Mouse (Mus musculus) neural tube, embryonic 11.5 days (tissue): ENCODE data around the gene Glcci1. TPM values are rescaled to one million over a fixed set of nuclear protein-coding genes. Genes with fewer than 3 reads are reported as not detected.

Experiments
- ATAC-seq: fragments of 200-750 bp; cut with Nextera tagmentation; 2 replicates; pipeline ENCODE4 v1.8.0; 2017; ENCODE audit warnings: moderate number of reproducible peaks, mild to moderate bottlenecking, moderate TSS enrichment, moderate library complexity; ENCODE audit not compliant: insufficient read depth, low FRiP score, low TSS enrichment
- DNase-seq: peaks from one replicate; pipeline ENCODE4 v3.0.0-alpha.2; 2015; ENCODE audit warnings: low spot score
- H3K27ac ChIP-seq: fragments of 300-500 bp; sonication (generic); 2 replicates; pipeline ENCODE4 v1.5.1; 2014; ENCODE audit warnings: low read depth, mild to moderate bottlenecking, low read length
- H3K27me3 ChIP-seq: fragments of 300-500 bp; sonication (generic); 2 replicates; pipeline ENCODE4 v1.6.1; 2014; ENCODE audit warnings: mild to moderate bottlenecking, low read length, mixed read lengths; ENCODE audit not compliant: control insufficient read depth, insufficient read depth
- H3K36me3 ChIP-seq: fragments of 300-500 bp; sonication (generic); 2 replicates; pipeline ENCODE4 v1.6.1; 2014; ENCODE audit warnings: mild to moderate bottlenecking, low read length, moderate library complexity, mixed read lengths; ENCODE audit not compliant: control insufficient read depth, insufficient read depth
- H3K4me1 ChIP-seq: fragments of 300-500 bp; sonication (generic); 2 replicates; pipeline ENCODE4 v1.6.1; 2014; ENCODE audit warnings: low read length, mixed read lengths; ENCODE audit not compliant: control insufficient read depth, insufficient read depth
- H3K4me2 ChIP-seq: fragments of 300-500 bp; sonication (generic); 2 replicates; pipeline ENCODE4 v1.6.1; 2014; ENCODE audit warnings: low read depth, mild to moderate bottlenecking, moderate library complexity
- H3K4me3 ChIP-seq: fragments of 300-500 bp; sonication (generic); 2 replicates; pipeline ENCODE4 v1.5.1; 2014; ENCODE audit warnings: low read depth, low read length
- H3K9ac ChIP-seq: fragments of 300-500 bp; sonication (generic); 2 replicates; pipeline ENCODE4 v1.6.1; 2014; ENCODE audit warnings: mild to moderate bottlenecking, low read length
- H3K9me3 ChIP-seq: fragments of 300-500 bp; sonication (generic); 2 replicates; pipeline ENCODE4 v1.6.1; 2016; ENCODE audit warnings: low read length; ENCODE audit not compliant: control insufficient read depth
- WGBS: fragments of 180-500 bp; shearing (Covaris S2); extraction: QIAGEN DNeasy Blood & Tissue Kit; methylation state at CpG from one replicate; pipeline ENCODE4 v1.1.7; 2014; 5-methylcytosine and 5-hydroxymethylcytosine counted together
- polyA plus RNA-seq: library from polyadenylated mRNA; unstranded; fragments of >200 nt; fragmentation: Nextera tagmentation; extraction: Ambion mirVana; gene quantifications from 2 replicates; pipeline ENCODE4 v1.2.1, GENCODE M21; 2014

Glcci1 gene
- polyA plus RNA-seq, 1 experiment from 2014 or later, result 24.0 TPM

DNA sequence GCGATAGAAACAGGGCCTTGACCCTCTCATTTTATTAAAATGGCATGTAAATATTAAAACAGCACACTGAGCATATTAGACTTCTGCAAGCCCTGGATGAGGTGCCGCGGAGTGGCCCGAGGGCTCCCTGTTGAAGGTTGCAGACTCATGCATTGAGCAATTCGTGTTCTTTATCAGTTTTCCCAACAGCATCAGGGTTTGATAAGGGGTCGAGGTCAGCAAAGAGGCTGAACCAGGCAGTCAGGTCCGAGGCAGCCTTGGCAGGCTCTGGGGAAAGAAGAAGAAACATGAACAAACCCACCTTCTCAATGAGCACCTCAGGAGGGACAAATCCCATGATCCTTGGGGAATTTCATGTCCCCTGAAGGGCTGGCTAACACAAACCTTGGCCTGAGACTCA lies 121.1 kb downstream of the Glcci1 start:
- Histone ChIP-seq H3K4me2 (no peak overlapping the region), H3K4me1 (no peaks in the 10 kb centered on the region), H3K9ac (no peak overlapping the region), H3K36me3 (no peaks in the 10 kb centered on the region), H3K4me3 (no peak overlapping the region), H3K27me3 (no peaks in the 10 kb centered on the region), H3K9me3 (no peaks in the 10 kb centered on the region), H3K27ac (no peak overlapping the region)
- no peak for ATAC-seq
- 89% methylated on average over 7 of the region's 7 CpGs for WGBS
- no peak for DNase-seq

DNA sequence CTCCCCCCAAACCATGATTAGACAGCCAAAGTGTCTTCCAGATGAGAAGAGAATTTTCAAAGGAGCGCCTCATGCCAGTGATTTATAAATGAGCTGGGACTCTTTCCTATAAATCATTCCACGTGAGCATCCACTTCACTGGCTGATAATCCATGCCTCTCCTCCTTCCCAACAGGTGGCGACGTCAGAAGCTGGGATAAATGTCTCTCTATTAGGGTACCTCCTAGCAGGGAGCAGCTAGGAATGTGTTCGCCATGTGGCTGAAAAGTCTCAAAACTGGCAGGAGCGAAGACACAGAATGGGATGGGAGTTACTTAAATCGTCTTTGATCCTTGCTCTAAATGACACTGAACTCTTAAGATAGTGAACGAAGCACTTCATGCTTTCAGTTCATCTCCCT lies 122.0 kb downstream of the Glcci1 start:
- ATAC-seq, result no peak
- no peak overlapping the region for H3K4me3 ChIP-seq
- H3K9me3 ChIP-seq, result no peaks in the 10 kb centered on the region
- DNase-seq, result no peak
- no peak overlapping the region for H3K27ac ChIP-seq
- H3K27me3 ChIP-seq, result no peaks in the 10 kb centered on the region
- H3K9ac ChIP-seq, result no peak overlapping the region
- no peak overlapping the region for H3K4me2 ChIP-seq
- 66% methylated on average over 8 of the region's 8 CpGs for WGBS
- no peaks in the 10 kb centered on the region for H3K4me1 ChIP-seq
- no peaks in the 10 kb centered on the region for H3K36me3 ChIP-seq

DNA sequence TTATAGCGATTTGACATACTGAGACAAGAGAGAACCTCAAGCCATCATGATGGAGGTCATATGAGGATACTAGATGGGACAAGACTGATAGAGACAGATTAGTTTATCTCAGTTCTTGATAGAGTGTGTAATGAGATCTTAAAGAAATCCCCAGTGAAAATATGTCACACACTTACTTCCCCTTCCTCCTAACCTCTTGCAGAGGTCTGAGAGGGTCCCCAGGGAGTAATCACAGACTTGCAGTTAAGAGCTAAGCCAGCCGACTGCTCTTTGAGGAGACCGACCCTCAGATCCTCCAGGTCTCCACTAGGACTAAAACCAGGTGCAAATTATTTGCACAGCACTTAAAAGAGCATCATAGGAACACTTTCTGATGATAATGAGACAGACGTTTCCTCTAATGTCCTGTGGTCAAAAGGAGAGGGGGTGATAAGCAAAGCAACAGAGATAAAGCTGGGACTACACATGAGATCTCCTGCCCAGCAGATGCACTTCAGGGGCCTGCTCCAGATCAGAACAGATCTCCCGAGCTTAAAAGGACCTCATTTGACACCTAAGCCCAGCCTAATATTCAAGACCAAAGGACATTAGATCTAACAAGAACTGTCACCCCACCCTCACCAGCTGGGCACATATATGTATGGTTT lies 122.7 kb downstream of the Glcci1 start:
- H3K36me3 ChIP-seq, result no peaks in the 10 kb centered on the region
- no peaks in the 10 kb centered on the region for H3K4me1 ChIP-seq
- no peak overlapping the region for H3K9ac ChIP-seq
- ATAC-seq (no peak), DNase-seq (no peak)
- no peaks in the 10 kb centered on the region for H3K27me3 ChIP-seq
- H3K9me3 ChIP-seq, result no peaks in the 10 kb centered on the region
- no peak overlapping the region for H3K27ac ChIP-seq
- H3K4me3 ChIP-seq, result no peak overlapping the region
- no peak overlapping the region for H3K4me2 ChIP-seq
- 74% methylated on average over 5 of the region's 5 CpGs for WGBS

DNA sequence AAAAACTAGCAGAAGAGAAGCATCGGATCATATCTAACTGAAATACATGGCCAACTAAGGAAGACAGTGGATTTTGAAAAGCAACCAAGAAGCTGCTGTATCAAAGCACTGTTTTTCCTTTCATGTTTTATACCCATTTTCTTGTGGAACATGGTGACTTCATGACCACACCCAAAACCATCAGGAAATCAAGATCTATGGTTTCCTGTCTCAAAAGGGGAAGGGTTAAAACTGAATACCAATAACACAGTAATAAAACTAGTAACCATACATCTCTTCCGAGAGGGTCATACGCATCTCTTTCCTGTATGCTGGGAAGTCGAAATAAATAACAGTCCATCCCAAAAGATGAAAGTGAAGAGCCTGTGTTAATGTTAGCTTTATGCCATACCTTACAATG lies 123.3 kb downstream of the Glcci1 start:
- WGBS, result 95% methylated on average over 4 of the region's 4 CpGs

DNA sequence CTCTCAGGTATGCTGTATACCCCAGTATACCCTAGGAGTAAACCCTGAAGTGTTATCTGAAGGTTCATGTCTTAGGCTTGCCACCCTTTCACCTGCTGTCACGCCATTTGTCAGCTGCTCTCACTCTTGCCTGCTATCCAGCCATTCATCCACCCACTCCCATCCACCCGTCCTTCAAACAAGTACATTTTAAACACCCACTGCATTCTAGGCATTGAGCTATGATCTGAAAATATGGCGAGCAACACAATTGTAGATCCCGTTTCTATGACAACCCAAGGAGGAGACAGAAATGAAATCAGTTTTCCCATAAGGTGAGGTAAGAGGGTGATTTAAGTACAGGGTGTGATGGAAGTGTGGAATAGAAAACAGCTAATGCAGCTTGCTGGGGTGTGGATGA lies 128.7 kb downstream of the Glcci1 start:
- Histone ChIP-seq H3K4me1 (no peaks in the 10 kb centered on the region), H3K9ac (no peak overlapping the region), H3K9me3 (no peaks in the 10 kb centered on the region), H3K4me3 (no peak overlapping the region), H3K36me3 (no peaks in the 10 kb centered on the region), H3K4me2 (no peak overlapping the region), H3K27ac (no peak overlapping the region), H3K27me3 (no peaks in the 10 kb centered on the region)
- WGBS, result 88% methylated on average over 4 of the region's 4 CpGs
- no peak for DNase-seq
- no peak for ATAC-seq

More for the DNA sequence above, 123.3 kb downstream of the Glcci1 start:
- Histone ChIP-seq H3K27ac (no peak overlapping the region), H3K27me3 (no peaks in the 10 kb centered on the region), H3K4me1 (no peaks in the 10 kb centered on the region), H3K9me3 (no peaks in the 10 kb centered on the region), H3K9ac (no peak overlapping the region), H3K36me3 (no peaks in the 10 kb centered on the region), H3K4me3 (no peak overlapping the region), H3K4me2 (no peak overlapping the region)
- no peak for ATAC-seq
- DNase-seq, result no peak

DNA sequence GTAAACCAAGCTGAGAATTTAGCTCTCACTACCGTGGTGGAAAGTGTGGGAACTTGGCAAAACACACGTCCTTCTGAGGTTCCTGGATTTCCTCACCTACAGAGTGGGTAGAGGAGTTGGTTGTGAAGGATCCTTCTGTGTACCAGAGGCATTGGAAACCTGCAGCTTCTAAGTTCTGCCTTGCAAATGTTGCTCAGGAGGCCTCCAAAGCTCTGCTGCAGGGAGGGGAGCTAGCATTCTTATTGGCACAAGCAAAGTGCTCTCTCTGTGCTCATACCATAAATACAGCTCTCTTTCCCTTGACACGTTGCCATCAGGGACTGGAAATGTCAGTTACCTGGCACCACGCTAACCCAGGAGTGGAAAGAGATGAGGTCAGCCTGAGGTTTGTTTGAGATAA lies 129.5 kb downstream of the Glcci1 start:
- H3K9ac ChIP-seq, result no peak overlapping the region
- no peak for ATAC-seq

DNA sequence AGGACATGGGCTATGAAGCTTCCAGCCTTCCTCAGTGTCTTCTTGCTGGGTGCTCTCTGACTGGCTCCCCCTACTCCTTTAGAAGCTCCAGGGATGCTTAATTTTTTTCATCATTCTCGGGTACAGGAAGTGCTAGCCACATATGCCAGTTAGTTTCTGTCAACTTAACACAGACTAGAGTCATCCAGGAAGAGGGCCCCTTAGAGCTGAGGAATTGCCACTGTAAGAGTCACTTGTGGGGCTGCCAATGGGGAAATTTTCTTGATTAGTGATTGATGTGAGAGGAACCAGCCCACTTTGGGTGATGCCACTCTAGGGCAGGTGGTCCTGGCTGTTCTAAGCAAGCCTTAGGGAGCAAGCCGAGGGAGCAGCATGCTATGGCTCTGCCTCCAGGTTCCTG lies 130.1 kb downstream of the Glcci1 start:
- DNase-seq (no peak), ATAC-seq (no peak)
- Histone ChIP-seq H3K4me2 (no peak overlapping the region), H3K4me1 (no peaks in the 10 kb centered on the region), H3K27ac (no peak overlapping the region), H3K9ac (no peak overlapping the region), H3K9me3 (no peaks in the 10 kb centered on the region), H3K27me3 (no peaks in the 10 kb centered on the region), H3K36me3 (no peaks in the 10 kb centered on the region), H3K4me3 (no peak overlapping the region)
- WGBS, result 80% methylated on average over 2 of the region's 2 CpGs

More for the DNA sequence above, 129.5 kb downstream of the Glcci1 start:
- Histone ChIP-seq H3K27ac (no peak overlapping the region), H3K4me2 (no peak overlapping the region), H3K4me3 (no peak overlapping the region), H3K27me3 (no peaks in the 10 kb centered on the region), H3K9me3 (no peaks in the 10 kb centered on the region), H3K36me3 (no peaks in the 10 kb centered on the region), H3K4me1 (no peaks in the 10 kb centered on the region)
- no peak for DNase-seq
- WGBS, result 89% methylated on average over 4 of the region's 4 CpGs

DNA sequence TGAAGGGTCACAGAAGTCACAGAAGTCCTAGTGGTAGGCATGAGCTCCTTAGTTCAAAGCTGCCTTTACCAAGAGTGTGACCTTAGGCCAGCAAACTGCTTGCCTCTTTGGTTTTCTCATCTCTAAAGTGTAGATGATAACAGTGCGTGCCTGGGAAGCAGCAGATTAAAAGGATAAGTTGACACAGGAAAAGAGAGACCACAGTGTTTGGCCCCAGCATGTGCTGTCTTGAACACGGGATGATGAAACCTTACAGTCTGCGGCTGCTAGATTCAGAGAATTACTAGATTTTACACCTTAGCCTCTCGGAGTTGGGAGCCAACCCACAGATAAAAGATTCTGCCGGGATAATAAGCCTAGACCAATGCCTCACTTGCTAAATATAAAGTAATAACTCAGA lies 131.5 kb downstream of the Glcci1 start:
- DNase-seq, result no peak
- no peak overlapping the region for H3K27ac ChIP-seq
- ATAC-seq, result no peak
- H3K4me2 ChIP-seq, result no peak overlapping the region
- H3K4me1 ChIP-seq, result 0 out of 2 replicates have a peak, but pooled peaks cover 2% of the 10 kb centered on the region
- H3K9ac ChIP-seq, result no peak overlapping the region
- H3K9me3 ChIP-seq, result no peaks in the 10 kb centered on the region
- no peaks in the 10 kb centered on the region for H3K27me3 ChIP-seq
- H3K36me3 ChIP-seq, result no peaks in the 10 kb centered on the region
- H3K4me3 ChIP-seq, result no peak overlapping the region
- 90% methylated on average over 5 of the region's 5 CpGs for WGBS

DNA sequence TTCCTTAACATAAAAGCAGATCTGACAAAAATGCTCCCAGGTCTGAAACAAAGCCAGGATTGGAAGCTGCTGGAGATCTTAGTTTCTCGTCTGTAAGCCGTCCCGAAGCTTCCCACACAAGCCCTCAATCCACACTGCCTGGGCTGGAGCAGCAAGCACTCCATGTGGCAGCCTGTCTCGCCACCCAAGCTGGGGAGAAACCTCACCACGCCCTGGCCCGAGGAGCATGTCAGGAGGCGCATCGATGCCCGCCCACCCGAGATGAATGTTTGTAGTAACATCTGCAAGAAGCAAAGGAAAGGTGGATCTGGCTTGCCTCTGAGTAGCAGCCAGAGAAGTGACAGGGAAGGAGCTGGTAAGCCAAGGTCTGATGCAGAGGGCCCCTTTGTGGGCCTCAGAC lies 135.3 kb downstream of the Glcci1 start:
- Histone ChIP-seq H3K27me3 (no peaks in the 10 kb centered on the region), H3K4me1 (0 out of 2 replicates have a peak, but pooled peaks cover 2% of the 10 kb centered on the region), H3K4me2 (no peak overlapping the region), H3K36me3 (no peaks in the 10 kb centered on the region), H3K4me3 (no peak overlapping the region), H3K9me3 (no peaks in the 10 kb centered on the region), H3K9ac (no peak overlapping the region), H3K27ac (no peak overlapping the region)
- WGBS, result 86% methylated on average over 10 of the region's 10 CpGs
- ATAC-seq (no peak), DNase-seq (no peak)
